10 mouse cellular contexts compared by ENCODE assay signal in genomic region chr5:102703325-102704099, GRCm38 (mm10).
DNase-seq lines count a peak whose midpoint lies in the region; ATAC-seq and TF ChIP-seq lines count a peak whose summit lies in the region.
"Had no signal": no experiment of that assay in that cellular context is flagged by ENCODE, and none has a peak within 500 bp of the region (broad histone marks: within the 10 kb centered on the region; RNA-seq: fewer than 3 reads in every experiment).

No protein-coding gene starts in this region.

- H3K9ac ChIP-seq in midbrain, embryonic 16.5 days (ENCODE audit: low read depth, low read length) = no peak overlapping the region
- H3K9ac ChIP-seq: embryonic facial prominence, embryonic 12.5 days; neural tube, embryonic 12.5 days had no signal

- H3K27me3 ChIP-seq in thymus, adult 2 months (ENCODE audit: control insufficient read depth, insufficient read depth, low read length) = no peaks in the 10 kb centered on the region
- H3K27me3 ChIP-seq in midbrain, embryonic 16.5 days (ENCODE audit: control insufficient read depth, insufficient read depth, low read depth, low read length) = no peaks in the 10 kb centered on the region
- H3K27me3 ChIP-seq: embryonic facial prominence, embryonic 12.5 days; neural tube, embryonic 12.5 days had no signal

- H3K36me3 ChIP-seq in thymus, adult 2 months (ENCODE audit: control insufficient read depth, insufficient read depth, low read length) = no peaks in the 10 kb centered on the region
- H3K36me3 ChIP-seq in midbrain, embryonic 16.5 days (ENCODE audit: control insufficient read depth, insufficient read depth, low read length) = no peaks in the 10 kb centered on the region
- H3K36me3 ChIP-seq: embryonic facial prominence, embryonic 12.5 days; neural tube, embryonic 12.5 days had no signal

- DNase-seq in thymus, adult 2 months = peak; percentile 41
- DNase-seq in thymus, adult 18-20 months = no peak
- DNase-seq in cerebellum, postnatal 14 days = peak; percentile 87 to 89
- peak; percentile 20 to 49 for DNase-seq in gastrocnemius, adult 8-10 months (ENCODE audit: low spot score in 2 of 2)
- DNase-seq in kidney, adult 18-20 months = peak; percentile 80
- DNase-seq in left cerebral cortex, postnatal 14 days (ENCODE audit: low spot score in 2 of 2) = peak; percentile 37 to 80
- DNase-seq in urinary bladder, adult 18-20 months (ENCODE audit: low spot score in 2 of 2) = peak; percentile 28 to 33

- peak; percentile 51; the same call in 1 of the 2 replicates for ATAC-seq in midbrain, embryonic 16.5 days

- no peak overlapping the region for H3K4me3 ChIP-seq in thymus, adult 2 months (ENCODE audit: control insufficient read depth, insufficient read depth, low read length)
- H3K4me3 ChIP-seq in midbrain, embryonic 16.5 days (ENCODE audit: low read depth, low read length) = no peak overlapping the region
- H3K4me3 ChIP-seq: embryonic facial prominence, embryonic 12.5 days; neural tube, embryonic 12.5 days had no signal

- no peaks in the 10 kb centered on the region for H3K9me3 ChIP-seq in midbrain, embryonic 16.5 days (replicated peaks; ENCODE audit: control insufficient read depth, low read length, poor library complexity, severe bottlenecking)
- H3K9me3 ChIP-seq: embryonic facial prominence, embryonic 12.5 days; neural tube, embryonic 12.5 days had no signal

- no peak overlapping the region for H3K4me2 ChIP-seq in midbrain, embryonic 16.5 days (ENCODE audit: low read length)
- H3K4me2 ChIP-seq: embryonic facial prominence, embryonic 12.5 days; neural tube, embryonic 12.5 days had no signal

- H3K27ac ChIP-seq in thymus, adult 2 months (ENCODE audit: control insufficient read depth, insufficient read depth, low read length) = no peak overlapping the region
- no peak overlapping the region for H3K27ac ChIP-seq in midbrain, embryonic 16.5 days (ENCODE audit: low read length)
- H3K27ac ChIP-seq: embryonic facial prominence, embryonic 12.5 days; neural tube, embryonic 12.5 days had no signal

- TF ChIP-seq CTCF in thymus, adult 2 months (IDR thresholded peaks at IDR 0.05; ENCODE audit: borderline replicate concordance, control insufficient read depth, extremely low read depth, insufficient read depth, low read length, poor library complexity) = no peak

- WGBS in thymus, adult 2 months = 67% methylated on average over 5 of the region's 5 CpGs
- WGBS in midbrain, embryonic 16.5 days = 43% methylated on average over 5 of the region's 5 CpGs

- intact Hi-C loops in left cerebral cortex, postnatal 14 days (cut with DNase I) = loop anchor here (5.0 kb wide), 1 partner anchor 174 kb away; no protein-coding TSS in a partner anchor

- TF ChIP-seq POLR2A in thymus, adult 2 months (IDR thresholded peaks at IDR 0.05; ENCODE audit: control insufficient read depth, extremely low read depth, insufficient read depth, low read length, poor library complexity) = no peak

- no peaks in the 10 kb centered on the region for H3K4me1 ChIP-seq in thymus, adult 2 months (replicated peaks; ENCODE audit: control insufficient read depth, insufficient read depth, low read length)
- no peaks in the 10 kb centered on the region for H3K4me1 ChIP-seq in midbrain, embryonic 16.5 days (ENCODE audit: control insufficient read depth, insufficient read depth, low read length)
- H3K4me1 ChIP-seq: neural tube, embryonic 12.5 days had no signal

Comparison
In these comparisons a context has a peak if more than half of its experiments do, and no peak if none do; other contexts are left out.
1. DNase-seq: peak in thymus, adult 2 months (single experiment), cerebellum, postnatal 14 days (2 of 2), gastrocnemius, adult 8-10 months (2 of 2), kidney, adult 18-20 months (single experiment), left cerebral cortex, postnatal 14 days (2 of 2) and urinary bladder, adult 18-20 months (2 of 2); none in thymus, adult 18-20 months (0 of 2).